Mouse (Mus musculus) erythroblast, embryonic 14.5 days (primary cell): ENCODE data around the gene Hlx. TPM values are rescaled to one million over a fixed set of nuclear protein-coding genes. Genes with fewer than 3 reads are reported as not detected.
A peak's percentile ranks its signal among the peaks of the same experiment; 100 is the strongest.

ENCODE experiments used
- H3K27me3 ChIP-seq: 2 replicates; pipeline ENCODE4 v1.6.1; 2012; ENCODE audit warnings: inconsistent platforms; ENCODE audit not compliant: control insufficient read depth
- H3K36me3 ChIP-seq: 2 replicates; pipeline ENCODE4 v1.6.1; 2012; ENCODE audit warnings: mild to moderate bottlenecking, inconsistent platforms; ENCODE audit not compliant: control insufficient read depth
- H3K4me1 ChIP-seq: 2 replicates; pipeline ENCODE4 v1.6.1; 2012; ENCODE audit warnings: inconsistent platforms; ENCODE audit not compliant: control insufficient read depth
- H3K4me3 ChIP-seq: replicated peaks from 2 replicates; pipeline ENCODE3; 2012; ENCODE audit warnings: moderate library complexity, mild to moderate bottlenecking, inconsistent platforms
- H3K9me3 ChIP-seq: 2 replicates; pipeline ENCODE4 v1.6.1; 2012; ENCODE audit warnings: low read length, inconsistent platforms, mixed read lengths; ENCODE audit not compliant: control insufficient read depth
- GATA1 ChIP-seq: IDR thresholded peaks from 2 replicates; pipeline ENCODE4 v1.6.1; 2012; ENCODE audit warnings: low read length, inconsistent platforms, mixed read lengths
- TAL1 ChIP-seq: IDR thresholded peaks from 3 replicates; pipeline ENCODE4 v1.6.1; 2012; ENCODE audit warnings: low read length, inconsistent platforms, mixed read lengths
- polyA plus RNA-seq: library from polyadenylated mRNA; stranded (reverse); fragments of >175 nt; gene quantifications from 2 replicates; pipeline ENCODE4 v1.2.3, GENCODE M21; 2012

The Hlx gene
- polyA plus RNA-seq, 1 experiment, result 0.64 TPM

GRCm38 (mm10) chr1:184734991-184735920 lies 2.8 kb upstream of the Hlx start:
- Histone ChIP-seq H3K4me1 (peaks cover 20% of the 10 kb centered on the region), H3K27me3 (peaks cover 90% of the 10 kb centered on the region), H3K36me3 (no peaks in the 10 kb centered on the region), H3K4me3 (no peak overlapping the region), H3K9me3 (peaks cover 19% of the 10 kb centered on the region; the same call in 1 of the 2 replicates)
- TF ChIP-seq TAL1, result no peak
- TF ChIP-seq GATA1, result no peak

- H3K4me1 ChIP-seq, result peaks cover 20% of the 10 kb centered on the region
- H3K9me3 ChIP-seq, result peaks cover 21% of the 10 kb centered on the region; the same call in 1 of the 2 replicates
- TF ChIP-seq TAL1 (no peak), GATA1 (no peak)
- peaks cover 97% of the 10 kb centered on the region for H3K27me3 ChIP-seq
- no peak overlapping the region for H3K4me3 ChIP-seq
- no peaks in the 10 kb centered on the region for H3K36me3 ChIP-seq
These were observed 1.8 kb upstream of the Hlx start for GRCm38 (mm10) chr1:184734067-184734830.

GRCm38 (mm10) chr1:184733300-184734066 lies 1.1 kb upstream of the Hlx start:
- no peak for TF ChIP-seq GATA1
- no peak for TF ChIP-seq TAL1
- H3K36me3 ChIP-seq, result no peaks in the 10 kb centered on the region
- H3K27me3 ChIP-seq, result peaks cover 99% of the 10 kb centered on the region
- peaks cover 21% of the 10 kb centered on the region; the same call in 1 of the 2 replicates for H3K9me3 ChIP-seq
- H3K4me3 ChIP-seq, result no peak overlapping the region
- peaks cover 20% of the 10 kb centered on the region for H3K4me1 ChIP-seq

DNA sequence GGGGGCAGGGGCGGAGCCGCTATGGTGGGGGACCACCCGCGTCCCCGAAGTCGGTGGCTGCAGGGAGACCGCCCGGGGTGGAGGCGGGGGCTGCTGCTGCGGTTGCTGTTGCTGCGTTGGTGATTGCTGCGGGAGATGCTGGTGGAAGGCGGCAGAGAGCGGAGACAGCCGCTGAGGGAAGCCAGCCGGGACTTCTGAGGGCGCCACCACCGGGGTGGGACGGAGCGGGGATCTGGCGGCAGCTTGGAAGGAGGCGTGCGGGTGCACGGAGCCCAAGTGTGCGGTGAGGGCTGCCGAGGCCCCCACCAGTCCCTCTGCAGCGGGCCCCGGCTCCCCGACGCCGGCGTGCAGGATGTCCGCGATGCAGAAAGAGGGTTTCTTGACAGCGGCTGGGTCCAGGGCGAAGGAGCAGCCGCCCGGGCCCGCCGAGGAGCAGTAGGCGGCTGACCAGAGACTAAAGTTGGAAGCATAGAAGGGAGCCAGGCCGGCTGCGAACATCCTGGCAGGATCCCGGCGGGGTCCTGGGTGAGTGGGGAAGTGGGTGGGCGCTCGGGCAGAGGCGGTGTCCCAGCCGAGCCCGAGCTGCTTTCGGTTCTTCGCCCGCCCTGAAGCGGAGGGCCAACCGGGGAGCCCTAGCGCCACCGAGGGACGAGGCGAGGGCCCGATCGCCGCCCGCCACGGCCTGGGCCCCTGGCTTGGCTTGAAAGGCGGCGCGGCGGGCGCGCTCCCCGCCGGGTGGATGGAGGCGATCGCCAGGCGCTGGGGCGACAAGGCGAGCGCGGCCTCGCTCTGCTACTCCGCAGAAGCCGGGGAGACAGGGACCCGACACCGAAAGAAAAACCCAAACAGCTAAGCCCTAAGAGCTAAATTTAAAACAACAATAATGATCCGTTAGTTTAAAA lies 524 bp downstream of the Hlx start:
- Histone ChIP-seq H3K27me3 (peaks cover 100% of the 10 kb centered on the region), H3K4me1 (peaks cover 20% of the 10 kb centered on the region), H3K36me3 (no peaks in the 10 kb centered on the region; the same call in 1 of the 2 replicates), H3K4me3 (peak overlapping the region; percentile 64), H3K9me3 (peaks cover 21% of the 10 kb centered on the region; the same call in 1 of the 2 replicates)
- no peak for TF ChIP-seq TAL1
- no peak for TF ChIP-seq GATA1

GRCm38 (mm10) chr1:184731091-184731640 lies 1.3 kb downstream of the Hlx start:
- Histone ChIP-seq H3K4me1 (peaks cover 20% of the 10 kb centered on the region), H3K9me3 (peaks cover 21% of the 10 kb centered on the region; the same call in 1 of the 2 replicates), H3K27me3 (peaks cover 100% of the 10 kb centered on the region), H3K36me3 (no peaks in the 10 kb centered on the region; the same call in 1 of the 2 replicates), H3K4me3 (peak overlapping the region; percentile 64)
- TF ChIP-seq GATA1, result no peak
- TF ChIP-seq TAL1, result no peak

DNA sequence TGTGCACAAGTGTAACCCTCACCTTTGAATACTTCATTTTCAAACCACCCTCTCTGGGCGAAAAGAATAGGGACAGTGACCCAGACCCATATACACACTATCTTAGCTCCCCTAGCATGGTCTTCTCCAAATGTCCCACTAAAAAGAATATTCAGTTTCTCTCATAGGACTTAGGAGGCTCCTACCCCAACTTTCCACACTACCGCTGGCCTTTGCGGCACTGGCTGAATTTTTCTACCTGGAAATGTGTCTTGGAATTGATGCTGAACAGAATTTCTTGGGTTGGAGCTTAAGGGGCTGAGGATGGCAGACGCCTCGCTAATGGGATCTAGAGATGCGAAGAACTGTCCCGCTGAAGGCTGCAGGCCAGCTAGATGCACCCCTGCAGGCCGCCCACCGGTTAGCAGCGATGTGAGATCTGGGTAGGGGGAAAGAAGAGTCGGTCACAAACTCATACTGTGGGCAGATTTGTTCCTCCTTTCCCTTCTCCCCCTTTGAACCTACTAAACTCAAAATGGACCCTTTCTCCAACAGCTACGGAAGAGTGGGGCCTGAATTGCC lies 1.9 kb downstream of the Hlx start:
- Histone ChIP-seq H3K9me3 (peaks cover 21% of the 10 kb centered on the region; the same call in 1 of the 2 replicates), H3K4me3 (peak overlapping the region; percentile 35), H3K4me1 (peaks cover 20% of the 10 kb centered on the region), H3K36me3 (no peaks in the 10 kb centered on the region; the same call in 1 of the 2 replicates), H3K27me3 (peaks cover 100% of the 10 kb centered on the region)
- TF ChIP-seq TAL1, result no peak
- no peak for TF ChIP-seq GATA1

GRCm38 (mm10) chr1:184729357-184730140 lies 2.9 kb downstream of the Hlx start:
- Histone ChIP-seq H3K27me3 (peaks cover 100% of the 10 kb centered on the region), H3K9me3 (peaks cover 21% of the 10 kb centered on the region; the same call in 1 of the 2 replicates), H3K4me3 (peak overlapping the region; percentile 19), H3K36me3 (no peaks in the 10 kb centered on the region; the same call in 1 of the 2 replicates), H3K4me1 (peaks cover 20% of the 10 kb centered on the region)
- TF ChIP-seq GATA1 (no peak), TAL1 (no peak)
